Mouse (Mus musculus): ENCODE results near the gene Il17rb.

Gene Il17rb

GRCm38 (mm10) chr14:29957393-29957792 lies 51.3 kb downstream of the Il17rb start:
- DNase-seq = no peak

- DNase-seq = no peak
Measured at GRCm38 (mm10) chr14:29950805-29951204, 57.9 kb downstream of the Il17rb start.

GRCm38 (mm10) chr14:29946761-29947309 lies 61.9 kb downstream of the Il17rb start:
- no peak for DNase-seq
